Mouse (Mus musculus) adrenal gland, adult (tissue): ENCODE measurements around the gene Rcn3.
"Not testable (repeated sequence)": the region's sequence is repeated elsewhere in the genome, so short reads cannot be mapped to it uniquely, and the experiment has no call there.

Experiments used
- DNase-seq, 2 experiments: peaks; one replicate each; pipeline ENCODE4 v3.0.0; 2022 to 2023; ENCODE audit warnings: low spot score in 1 of 2; ENCODE audit not compliant: inconsistent age in 2 of 2

The Rcn3 gene

GRCm38 (mm10) chr7:45100046-45100445 lies 8.0 kb upstream of the Rcn3 start:
- peak; percentile 73 to 83 for DNase-seq

GRCm38 (mm10) chr7:45098541-45099240 lies 6.7 kb upstream of the Rcn3 start:
- peak in 1 of 2 experiments; percentile 42 for DNase-seq

GRCm38 (mm10) chr7:45097479-45097878 lies 5.5 kb upstream of the Rcn3 start:
- peak in 1 of 2 experiments; percentile 52 for DNase-seq

- not testable (repeated sequence) for DNase-seq
Measured at GRCm38 (mm10) chr7:45095965-45096364, 3.9 kb upstream of the Rcn3 start.

GRCm38 (mm10) chr7:45095367-45095766 lies 3.3 kb upstream of the Rcn3 start:
- DNase-seq, result peak in 1 of 2 experiments; percentile 45

- no peak for DNase-seq
Measured at GRCm38 (mm10) chr7:45094121-45094520, 2.1 kb upstream of the Rcn3 start.

GRCm38 (mm10) chr7:45093516-45093905 lies 1.5 kb upstream of the Rcn3 start:
- no peak for DNase-seq

- no peak for DNase-seq
Measured at GRCm38 (mm10) chr7:45092828-45093515, 951 bp upstream of the Rcn3 start.

- DNase-seq, result no peak
Measured at GRCm38 (mm10) chr7:45091001-45091990, 725 bp downstream of the Rcn3 start.

- peak in 1 of 2 experiments; percentile 35 for DNase-seq
Measured at GRCm38 (mm10) chr7:45090251-45090977, 1.6 kb downstream of the Rcn3 start.

GRCm38 (mm10) chr7:45088597-45088996 lies 3.4 kb downstream of the Rcn3 start:
- DNase-seq, result no peak

GRCm38 (mm10) chr7:45086084-45086483 lies 5.9 kb downstream of the Rcn3 start:
- no peak for DNase-seq

GRCm38 (mm10) chr7:45083300-45083890 lies 8.6 kb downstream of the Rcn3 start:
- no peak for DNase-seq

GRCm38 (mm10) chr7:45082401-45083299 lies 9.4 kb downstream of the Rcn3 start:
- peak in 1 of 2 experiments; percentile 68 for DNase-seq

GRCm38 (mm10) chr7:45081016-45081415 lies 11.0 kb downstream of the Rcn3 start:
- no peak for DNase-seq

- DNase-seq, result peak; percentile 89 to 97
Measured at GRCm38 (mm10) chr7:45079856-45080255, 12.2 kb downstream of the Rcn3 start.

GRCm38 (mm10) chr7:45078513-45078912 lies 13.5 kb downstream of the Rcn3 start:
- peak; percentile 82 to 92 for DNase-seq

- no peak for DNase-seq
Measured at GRCm38 (mm10) chr7:45077829-45078228, 14.2 kb downstream of the Rcn3 start.

- no peak for DNase-seq
Measured at GRCm38 (mm10) chr7:45077322-45077721, 14.7 kb downstream of the Rcn3 start.
